Mouse (Mus musculus): ENCODE measurements around the gene Ube2g2.

Gene Ube2g2

GRCm38 (mm10) chr10:77622055-77622988 is at the start of gene Ube2g2:
Gene Ube2g2, plus strand, starts transcription at chr10:77622275.
- DNase-seq = peak; percentile 91 to 92

GRCm38 (mm10) chr10:77573162-77573561 is 48.9 kb upstream of the Ube2g2 start:
- DNase-seq = no peak

- no peak for DNase-seq
These were observed 41.8 kb upstream of the Ube2g2 start for GRCm38 (mm10) chr10:77580027-77580920.

- DNase-seq = no peak
These were observed 41.1 kb upstream of the Ube2g2 start for GRCm38 (mm10) chr10:77581023-77581407.

- peak; percentile 95 to 96 for DNase-seq
These were observed 40.4 kb upstream of the Ube2g2 start, which contains the start of gene Pttg1ip for GRCm38 (mm10) chr10:77581408-77582284. Gene Pttg1ip, plus strand, starts transcription at chr10:77581720.

- DNase-seq = peak in 1 of 2 experiments; percentile 20
These were observed 39.8 kb upstream of the Ube2g2 start for GRCm38 (mm10) chr10:77582285-77582618.

- peak; percentile 60 to 74 for DNase-seq
These were observed 38.2 kb upstream of the Ube2g2 start for GRCm38 (mm10) chr10:77583795-77584422.

GRCm38 (mm10) chr10:77586637-77587036 is 35.4 kb upstream of the Ube2g2 start:
- DNase-seq = no peak

- DNase-seq = no peak
These were observed 34.8 kb upstream of the Ube2g2 start for GRCm38 (mm10) chr10:77587091-77587775.

GRCm38 (mm10) chr10:77588036-77588435 is 34.0 kb upstream of the Ube2g2 start:
- no peak for DNase-seq

- DNase-seq = no peak
These were observed 33.0 kb upstream of the Ube2g2 start for GRCm38 (mm10) chr10:77589117-77589516.

GRCm38 (mm10) chr10:77589749-77590148 is 32.3 kb upstream of the Ube2g2 start:
- DNase-seq = no peak

GRCm38 (mm10) chr10:77590812-77591211 is 31.3 kb upstream of the Ube2g2 start:
- DNase-seq = peak; percentile 60 to 62

GRCm38 (mm10) chr10:77591546-77591945 is 30.5 kb upstream of the Ube2g2 start:
- DNase-seq = no peak

GRCm38 (mm10) chr10:77596060-77596459 is 26.0 kb upstream of the Ube2g2 start:
- DNase-seq = no peak

- DNase-seq = no peak
These were observed 19.1 kb upstream of the Ube2g2 start for GRCm38 (mm10) chr10:77603021-77603420.

GRCm38 (mm10) chr10:77604111-77604510 is 18.0 kb upstream of the Ube2g2 start:
- no peak for DNase-seq

GRCm38 (mm10) chr10:77604958-77605357 is 17.1 kb upstream of the Ube2g2 start:
- DNase-seq = peak; percentile 47 to 58

GRCm38 (mm10) chr10:77605368-77605767 is 16.7 kb upstream of the Ube2g2 start:
- peak in 1 of 2 experiments; percentile 39 for DNase-seq

GRCm38 (mm10) chr10:77605908-77606826 is 15.9 kb upstream of the Ube2g2 start, which contains the start of the genes Sumo3 and Gm49325:
Gene Sumo3, plus strand, starts transcription at chr10:77606097.
Gene Gm49325, plus strand, starts transcription at chr10:77606197.
- peak; percentile 97 to 98 for DNase-seq

All from lung, adult 18-20 months (tissue).